Mouse (Mus musculus): ENCODE measurements around the gene Lrrc61.
A peak's percentile ranks its signal among the peaks of the same experiment; 100 is the strongest.

Lrrc61 gene

GRCm38 (mm10) chr6:48593158-48594042, 38.8 kb downstream of the Lrrc61 start, which contains the start of the genes Repin1 and Gm44965:
Repin1 (plus strand) TSS chr6:48593883.
Gm44965 (plus strand) TSS chr6:48593941.
- DNase-seq (ENCODE audit: low read depth) = no peak

- DNase-seq (ENCODE audit: low read depth) = no peak
Observed at GRCm38 (mm10) chr6:48594043-48594738, 39.6 kb downstream of the Lrrc61 start.

DNA sequence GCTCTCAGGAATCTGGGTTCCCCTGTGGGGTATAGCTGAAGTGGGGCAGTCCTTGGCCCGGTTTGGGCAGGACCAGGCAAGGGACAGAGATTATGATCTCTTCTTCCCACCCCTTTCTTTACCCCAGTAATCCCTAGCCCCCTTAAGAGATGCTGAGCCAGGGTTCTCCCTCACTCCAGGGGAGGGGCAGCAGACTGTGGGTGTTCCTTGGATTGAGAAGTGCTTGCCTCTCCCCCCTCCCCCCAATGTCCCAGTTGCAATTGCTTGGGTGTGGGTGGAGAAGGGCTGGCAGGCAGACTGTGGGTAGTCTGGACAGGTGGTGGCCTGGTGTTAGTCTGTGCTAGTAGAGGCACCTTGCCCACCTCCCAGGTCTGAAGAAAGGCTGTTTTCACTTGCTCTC, 40.7 kb downstream of the Lrrc61 start:
- DNase-seq (ENCODE audit: low read depth) = no peak

- DNase-seq (ENCODE audit: low read depth) = no peak
Observed at GRCm38 (mm10) chr6:48596545-48597232, 42.1 kb downstream of the Lrrc61 start.

- DNase-seq (ENCODE audit: low read depth) = no peak
Observed at GRCm38 (mm10) chr6:48597233-48597625, 42.6 kb downstream of the Lrrc61 start.

DNA sequence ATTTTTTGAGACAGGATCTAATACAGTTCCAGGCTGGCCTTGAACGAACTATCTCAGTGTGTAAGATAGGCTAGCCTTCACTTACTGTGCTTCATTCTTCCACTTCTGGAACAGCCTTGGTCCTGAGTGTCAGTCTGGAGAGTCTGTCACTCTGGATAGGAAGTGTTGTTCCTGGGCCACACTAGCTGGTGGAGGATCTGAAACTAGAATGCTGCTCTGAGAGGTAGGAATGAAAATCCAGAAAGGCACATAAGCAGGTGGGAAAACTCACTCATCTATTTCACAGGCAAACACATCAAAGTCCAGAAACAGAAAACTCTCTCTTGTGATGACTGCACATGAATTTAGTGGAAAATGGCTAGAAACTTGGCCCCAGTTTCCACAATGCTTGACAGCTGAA, 46.0 kb downstream of the Lrrc61 start:
- no peak for DNase-seq (ENCODE audit: low read depth)

GRCm38 (mm10) chr6:48601271-48602079, 46.9 kb downstream of the Lrrc61 start, which contains the start of gene Zfp775:
Zfp775 (plus strand) TSS chr6:48602063.
- peak; percentile 81 for DNase-seq (ENCODE audit: low read depth)

GRCm38 (mm10) chr6:48602080-48602741, 47.6 kb downstream of the Lrrc61 start:
- DNase-seq (ENCODE audit: low read depth) = no peak

DNA sequence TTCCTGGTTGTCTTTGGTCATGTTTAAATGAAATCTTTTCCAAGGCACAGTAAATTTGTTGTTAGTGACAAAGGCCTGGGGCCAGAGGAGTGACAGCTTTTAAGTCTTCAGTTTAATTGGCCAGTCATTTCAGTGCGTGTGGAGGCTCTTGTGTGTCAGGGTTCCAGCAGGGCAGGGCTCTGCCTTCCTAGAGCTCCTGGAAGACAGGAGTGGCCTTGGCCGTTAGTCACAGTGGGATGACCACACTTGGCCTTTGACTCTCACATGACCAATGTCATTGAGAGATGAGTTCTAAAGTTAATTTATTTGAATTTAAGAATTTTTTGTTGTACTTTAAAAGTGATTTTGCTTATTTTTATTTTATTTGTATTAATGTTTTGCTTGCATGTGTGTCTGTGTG, 53.5 kb downstream of the Lrrc61 start:
- no peak for DNase-seq (ENCODE audit: low read depth)

DNA sequence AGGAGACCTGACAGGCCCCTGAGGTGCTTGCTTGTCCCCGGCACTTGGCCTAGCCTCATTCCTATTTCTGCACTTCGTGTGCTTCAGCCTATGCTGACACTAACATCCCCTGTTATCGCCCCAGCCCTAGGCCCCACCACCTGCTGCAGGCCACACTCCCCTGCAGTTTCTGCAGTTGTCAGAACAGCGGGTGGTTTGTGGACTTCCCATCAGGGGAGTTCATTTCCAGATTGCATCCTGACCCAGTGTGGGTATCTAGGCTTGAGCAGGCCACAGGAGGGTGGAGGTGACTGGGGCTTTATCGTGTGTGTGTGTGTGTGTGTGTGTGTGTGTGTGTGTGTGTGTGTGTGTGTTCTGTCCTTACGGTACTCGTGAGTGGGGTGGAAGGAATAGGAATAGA, 54.9 kb downstream of the Lrrc61 start:
- no peak for DNase-seq (ENCODE audit: low read depth)

- no peak for DNase-seq (ENCODE audit: low read depth)
Observed at GRCm38 (mm10) chr6:48610657-48611056, 56.1 kb downstream of the Lrrc61 start.

GRCm38 (mm10) chr6:48613464-48613863, 58.9 kb downstream of the Lrrc61 start:
- DNase-seq (ENCODE audit: low read depth) = no peak

DNA sequence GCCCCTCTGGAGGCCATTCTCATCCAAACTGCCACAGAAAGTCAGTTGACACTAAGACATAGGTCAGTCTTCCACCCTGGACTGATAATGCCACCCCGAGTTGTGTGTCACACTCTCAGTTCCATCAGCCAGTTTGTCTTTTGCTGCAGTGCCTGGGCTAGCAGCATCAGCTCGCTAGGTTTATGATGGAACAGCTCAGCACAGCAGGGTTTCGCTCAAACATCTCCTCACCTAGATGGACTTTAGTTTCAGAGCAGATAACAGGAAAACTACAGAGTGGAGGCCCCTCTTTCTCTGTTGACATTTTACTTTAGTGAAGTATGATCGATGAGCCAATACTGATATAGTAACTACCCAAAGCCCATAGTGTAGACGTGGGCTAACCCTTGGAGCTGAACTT, 60.2 kb downstream of the Lrrc61 start:
- DNase-seq (ENCODE audit: low read depth) = no peak

- DNase-seq (ENCODE audit: low read depth) = no peak
Observed at GRCm38 (mm10) chr6:48620031-48620430, 65.4 kb downstream of the Lrrc61 start.

Data from c-Kit-positive CD71-positive TER-119-negative erythroid progenitor cells, embryonic 14.5 days (primary cell).